Mouse (Mus musculus) left cerebral cortex, adult 9 months (tissue): ENCODE measurements around the gene Ikzf5.

Experiments used
- DNase-seq, 2 experiments: peaks; one replicate each; pipeline ENCODE4 v3.0.0; 2022; ENCODE audit warnings: low spot score in 2 of 2

Ikzf5 gene

GRCm38 (mm10) chr7:131356105-131356504, 54.2 kb downstream of the Ikzf5 start:
- DNase-seq, result no peak

- no peak for DNase-seq
These were observed 64.3 kb downstream of the Ikzf5 start for GRCm38 (mm10) chr7:131345856-131346541.
